Mouse (Mus musculus) layer of hippocampus, adult 8-10 months (tissue): Measurements from ENCODE around the gene Ift122. TPM values are rescaled to one million over a fixed set of nuclear protein-coding genes. Genes with fewer than 3 reads are reported as not detected.

Experiments
- total RNA-seq, 4 experiments: library from RNA; stranded (reverse); gene quantifications; 2 replicates each; pipeline ENCODE4 v1.2.4; 2022

Gene Ift122
- total RNA-seq, 4 experiments from 2014 or later: 26.3 to 37.8 (median 30.0) TPM

Other genes starting within 250 kb of the Ift122 start
- gene Raf1, start 176.8 kb upstream of the Ift122 start, total RNA-seq: 100 to 1,000 TPM in 1 of 4 experiments, 10 to 100 TPM in 3; 78.9 to 102 (median 84.5) TPM
- gene Tmem40, start 91.1 kb upstream of the Ift122 start, total RNA-seq: under 1 TPM in 3 of 4 experiments, not detected in 1; 0.55 to 0.62 (median 0.59) TPM
- 1 to 10 TPM; 2.5 to 4.7 (median 3.4) TPM for gene Cand2, start 78.9 kb upstream of the Ift122 start, total RNA-seq
- gene Rpl32, start 44.7 kb upstream of the Ift122 start, total RNA-seq: 100 to 1,000 TPM; 486 to 663 (median 564) TPM
- 1 to 10 TPM; 4.3 to 5.7 (median 5.4) TPM for gene Efcab12, start 15.1 kb upstream of the Ift122 start, total RNA-seq
- 1 to 10 TPM; 5.7 to 7.3 (median 6.6) TPM for gene Mbd4, start 99 bp upstream of the Ift122 start, total RNA-seq
- gene Rho, start 78.3 kb downstream of the Ift122 start, total RNA-seq: 1 to 10 TPM in 1 of 4 experiments, under 1 TPM in 3; 0.45 to 1.7 (median 0.72) TPM
- gene H1foo, start 91.5 kb downstream of the Ift122 start, total RNA-seq: not detected
- gene Plxnd1, start 141.5 kb downstream of the Ift122 start, total RNA-seq: 10 to 100 TPM; 17.9 to 35.6 (median 31.1) TPM